Mouse (Mus musculus) left cerebral cortex, adult 2 months (tissue): ENCODE measurements around the gene Pakap. TPM values are rescaled to one million over a fixed set of nuclear protein-coding genes. Genes with fewer than 3 reads are reported as not detected.

Experiments used
- DNase-seq, 2 experiments: peaks; one replicate each; pipeline ENCODE4 v3.0.0; 2021 to 2022; ENCODE audit warnings: low spot score in 2 of 2, mixed read lengths in 1 of 2; ENCODE audit errors: extremely low spot score in 1 of 2
- H3K27ac ChIP-seq: fragments of 200-600 bp; 2 replicates; pipeline ENCODE4 v1.8.1; 2022
- H3K4me3 ChIP-seq: fragments of 200-600 bp; 2 replicates; pipeline ENCODE4 v1.8.1; 2022
- CTCF ChIP-seq: fragments of 200-600 bp; IDR thresholded peaks from 2 replicates; pipeline ENCODE4 v1.8.1; 2022; ENCODE audit warnings: antibody characterized with exemption, mild to moderate bottlenecking, moderate library complexity
- intact Hi-C: fragments of 180-260 bp; cut with DNase I; formaldehyde crosslinking; loops from one replicate; pipeline ENCODE4 v1.15.1; 2025
- total RNA-seq, 2 experiments: library from RNA; stranded (reverse); gene quantifications; 2 replicates each; pipeline ENCODE4 v1.2.3; 2021

The Pakap gene
- total RNA-seq, 2 experiments from 2014 or later: 19.8 to 20.4 TPM

DNA sequence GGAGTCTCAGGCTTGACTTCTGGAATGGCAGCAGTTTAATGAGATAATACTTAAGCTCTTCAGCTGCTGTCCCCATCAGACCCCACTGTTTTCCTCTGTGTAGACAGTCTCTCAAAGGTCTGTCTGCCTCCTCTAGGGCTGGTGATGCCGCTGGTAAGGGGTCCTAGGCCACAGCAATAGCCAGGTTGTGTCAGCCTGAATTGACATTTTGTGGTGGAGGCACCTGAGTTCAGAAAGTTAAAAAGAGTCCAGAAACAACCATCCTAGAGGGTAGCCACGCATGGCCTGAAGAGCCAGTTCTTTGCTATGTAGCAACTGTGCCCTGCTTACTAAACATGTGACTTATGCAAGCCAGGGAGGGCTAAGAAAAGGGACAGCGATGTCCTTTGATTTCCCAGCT lies 279.7 kb downstream of the Pakap start:
- H3K4me3 ChIP-seq: no peak overlapping the region
- H3K27ac ChIP-seq: peak overlapping the region; percentile 6; the same call in 1 of the 2 replicates
- no peak for TF ChIP-seq CTCF
- intact Hi-C loops: no loop called here
- DNase-seq: no peak

DNA sequence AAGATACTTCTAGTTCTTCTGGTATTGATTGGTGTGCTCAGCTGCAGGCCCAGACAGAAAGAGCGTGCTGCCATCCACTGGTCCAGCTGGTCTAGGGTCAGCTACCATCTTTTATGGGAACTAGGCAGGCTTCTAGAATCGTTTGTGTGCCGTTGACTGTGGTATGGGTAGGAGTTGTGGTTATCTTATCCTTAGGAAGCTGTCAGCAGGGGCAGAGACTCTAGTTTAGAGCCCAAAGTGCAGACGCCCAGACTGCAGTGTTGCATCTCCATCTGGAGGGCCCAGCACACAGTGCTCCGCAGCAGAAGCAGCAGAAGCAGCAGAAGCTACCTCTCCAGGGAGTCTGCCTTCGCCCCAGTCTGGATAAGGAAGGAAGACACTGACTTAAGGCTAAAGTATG lies 281.5 kb downstream of the Pakap start:
- intact Hi-C loops: no loop called here
- Histone ChIP-seq H3K4me3 (no peak overlapping the region), H3K27ac (no peak overlapping the region)
- TF ChIP-seq CTCF: no peak
- no peak for DNase-seq

DNA sequence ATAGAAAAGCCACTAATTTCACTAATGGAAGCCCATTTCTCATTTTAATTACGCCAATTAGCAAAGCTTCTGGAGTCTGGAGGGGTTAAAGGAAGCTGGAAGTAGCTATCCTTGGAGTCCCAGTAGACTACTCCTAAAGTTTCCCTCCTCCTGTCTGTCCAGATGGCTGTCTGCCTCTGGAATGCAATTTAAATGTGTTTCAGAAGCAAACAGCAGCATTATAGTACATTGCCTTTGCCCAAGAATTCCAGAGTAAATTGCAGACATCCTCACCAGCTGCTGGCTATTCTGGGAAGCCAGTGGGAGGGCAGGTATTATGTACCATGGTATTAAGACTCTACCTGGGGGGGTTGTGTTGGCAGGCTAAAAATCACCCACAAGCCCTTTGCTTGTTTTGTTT lies 283.8 kb downstream of the Pakap start:
- TF ChIP-seq CTCF: no peak
- no peak for DNase-seq
- intact Hi-C loops: no loop called here

DNA sequence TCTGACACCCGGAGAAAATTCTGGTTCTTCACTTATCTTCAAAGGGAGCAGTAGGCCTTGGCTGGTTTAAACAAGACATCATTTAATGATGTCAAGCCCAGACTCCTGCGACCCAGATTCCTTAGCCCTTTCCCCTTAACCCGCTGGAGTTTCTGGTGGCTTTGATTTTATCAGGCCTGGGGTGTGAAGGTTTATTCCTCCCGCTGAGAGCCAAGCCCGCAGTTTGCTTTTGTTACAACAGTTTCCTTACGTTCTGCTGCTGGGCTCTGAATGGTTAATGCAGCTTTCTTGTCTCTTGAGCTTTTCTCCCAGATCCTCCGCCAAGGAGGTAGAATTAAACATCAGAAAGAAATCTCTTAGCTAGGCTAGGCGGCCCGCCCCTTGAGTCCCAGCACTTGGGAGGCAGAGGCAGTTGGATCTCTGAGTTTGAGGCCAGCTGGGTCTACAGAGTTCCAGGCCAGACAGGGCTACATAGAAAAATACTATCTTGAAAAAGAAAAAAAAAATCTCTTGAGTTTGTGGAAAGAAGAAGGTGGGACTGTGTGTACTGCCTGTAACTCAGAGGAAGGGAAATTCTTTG lies 284.6 kb downstream of the Pakap start:
- no peak for DNase-seq
- no peak for TF ChIP-seq CTCF
- H3K27ac ChIP-seq: no peak overlapping the region
- H3K4me3 ChIP-seq: no peak overlapping the region
- intact Hi-C loops: no loop called here

More for the DNA sequence above, 283.8 kb downstream of the Pakap start:
- Histone ChIP-seq H3K4me3 (no peak overlapping the region), H3K27ac (no peak overlapping the region)

DNA sequence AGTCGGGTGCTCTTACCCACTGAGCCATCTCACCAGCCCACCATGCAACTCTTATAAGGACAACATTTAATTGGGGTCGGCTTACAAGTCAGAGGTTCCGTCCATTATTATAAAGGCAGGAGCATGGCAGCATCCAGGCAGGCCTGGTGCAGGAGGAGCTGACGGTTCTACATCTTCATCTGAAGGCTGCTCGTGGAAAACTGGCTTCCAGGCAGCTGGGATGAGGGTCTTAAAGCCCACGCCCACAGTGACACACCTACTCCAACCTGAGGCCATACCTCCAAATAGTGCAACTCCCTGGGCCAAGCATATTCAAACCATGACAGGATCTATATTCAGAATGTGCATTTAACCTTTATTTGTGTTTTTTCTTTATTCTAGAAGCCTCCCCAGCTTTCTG lies 286.2 kb downstream of the Pakap start:
- DNase-seq: no peak
- H3K27ac ChIP-seq: no peak overlapping the region
- TF ChIP-seq CTCF: no peak
- H3K4me3 ChIP-seq: no peak overlapping the region
- intact Hi-C loops: no loop called here

DNA sequence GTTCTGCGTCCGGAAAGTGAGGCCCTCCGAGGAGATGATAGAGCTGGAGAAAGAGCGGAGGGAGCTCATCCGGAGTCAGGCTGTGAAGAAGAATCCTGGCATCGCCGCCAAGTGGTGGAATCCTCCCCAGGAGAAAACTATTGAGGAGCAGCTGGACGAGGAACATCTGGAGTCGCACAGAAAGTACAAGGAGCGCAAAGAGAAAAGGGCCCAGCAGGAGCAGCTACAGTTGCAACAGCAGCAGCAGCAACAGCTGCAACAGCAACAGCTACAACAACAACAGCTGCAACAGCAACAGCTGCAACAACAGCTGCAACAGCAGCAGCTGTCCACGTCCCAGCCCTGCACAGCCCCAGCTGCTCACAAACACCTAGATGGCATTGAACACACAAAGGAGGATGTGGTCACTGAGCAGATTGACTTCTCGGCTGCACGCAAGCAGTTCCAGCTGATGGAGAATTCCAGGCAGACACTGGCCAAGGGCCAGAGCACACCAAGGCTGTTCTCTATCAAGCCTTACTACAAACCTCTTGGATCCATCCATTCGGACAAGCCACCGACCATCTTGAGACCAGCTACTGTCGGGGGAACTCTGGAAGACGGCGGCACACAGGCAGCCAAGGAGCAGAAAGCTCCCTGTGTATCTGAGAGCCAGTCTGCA lies 287.4 kb downstream of the Pakap start:
- intact Hi-C loops: no loop called here
- no peak for TF ChIP-seq CTCF
- Histone ChIP-seq H3K27ac (no peak overlapping the region), H3K4me3 (no peak overlapping the region)
- no peak for DNase-seq

DNA sequence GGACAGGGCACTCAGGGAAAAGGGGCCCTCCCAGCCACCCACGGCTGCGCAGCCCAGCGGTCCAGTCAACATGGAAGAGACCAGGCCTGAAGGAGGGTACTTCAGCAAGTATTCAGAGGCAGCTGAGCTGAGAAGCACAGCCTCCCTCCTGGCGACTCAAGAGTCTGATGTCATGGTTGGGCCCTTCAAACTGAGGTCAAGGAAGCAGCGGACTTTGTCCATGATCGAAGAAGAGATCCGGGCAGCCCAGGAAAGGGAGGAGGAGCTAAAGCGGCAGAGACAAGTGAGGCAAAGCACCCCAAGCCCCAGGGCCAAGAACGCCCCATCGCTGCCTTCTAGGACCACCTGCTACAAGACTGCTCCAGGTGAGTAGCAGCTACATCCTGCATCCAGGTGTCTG lies 288.7 kb downstream of the Pakap start:
- Histone ChIP-seq H3K4me3 (no peak overlapping the region), H3K27ac (no peak overlapping the region)
- DNase-seq: no peak
- intact Hi-C loops: no loop called here
- TF ChIP-seq CTCF: no peak

DNA sequence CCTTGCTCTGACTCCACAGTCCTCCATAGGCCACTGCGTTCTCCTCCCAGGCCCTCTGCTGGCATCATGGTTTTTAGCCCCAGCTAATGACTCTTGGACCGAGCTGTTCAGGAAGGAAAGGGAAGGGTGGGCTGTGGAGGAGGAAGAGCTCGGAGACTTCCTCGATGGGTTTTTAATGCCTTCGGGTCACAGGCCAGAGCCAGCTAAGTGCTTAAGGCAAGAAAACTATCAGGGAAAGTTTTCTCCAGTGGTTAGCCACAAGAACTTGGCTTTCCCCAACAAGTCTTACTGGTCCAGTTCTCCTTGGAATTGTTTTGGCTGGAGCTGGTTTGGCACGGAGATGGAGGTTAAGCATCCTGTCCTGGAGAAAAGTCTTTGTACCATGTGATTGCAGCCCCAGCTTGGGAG lies 292.2 kb downstream of the Pakap start:
- Histone ChIP-seq H3K4me3 (no peak overlapping the region), H3K27ac (no peak overlapping the region)
- DNase-seq: no peak
- intact Hi-C loops: no loop called here
- TF ChIP-seq CTCF: no peak; the same call in 1 of the 2 replicates

DNA sequence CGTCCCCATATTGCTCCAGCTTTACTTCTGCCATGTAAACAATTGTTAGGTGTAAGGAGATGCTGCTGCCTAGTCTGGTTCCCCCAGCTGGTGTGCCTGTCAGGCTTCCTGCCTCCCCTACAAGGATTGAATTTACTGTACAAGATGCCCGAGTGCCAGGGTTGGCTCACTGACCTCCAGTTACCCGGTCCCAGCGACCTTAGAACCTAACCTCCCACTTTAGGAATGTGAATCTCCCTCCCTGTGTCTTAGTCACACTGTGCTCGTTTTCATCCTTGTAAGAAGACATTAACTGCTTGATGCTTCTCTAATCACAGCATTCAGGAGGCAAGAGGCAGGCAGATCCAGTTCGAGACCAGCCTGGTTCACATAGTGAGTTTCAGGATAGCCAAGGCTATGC lies 293.2 kb downstream of the Pakap start:
- intact Hi-C loops: no loop called here
- no peak overlapping the region for H3K27ac ChIP-seq
- no peak for TF ChIP-seq CTCF

DNA sequence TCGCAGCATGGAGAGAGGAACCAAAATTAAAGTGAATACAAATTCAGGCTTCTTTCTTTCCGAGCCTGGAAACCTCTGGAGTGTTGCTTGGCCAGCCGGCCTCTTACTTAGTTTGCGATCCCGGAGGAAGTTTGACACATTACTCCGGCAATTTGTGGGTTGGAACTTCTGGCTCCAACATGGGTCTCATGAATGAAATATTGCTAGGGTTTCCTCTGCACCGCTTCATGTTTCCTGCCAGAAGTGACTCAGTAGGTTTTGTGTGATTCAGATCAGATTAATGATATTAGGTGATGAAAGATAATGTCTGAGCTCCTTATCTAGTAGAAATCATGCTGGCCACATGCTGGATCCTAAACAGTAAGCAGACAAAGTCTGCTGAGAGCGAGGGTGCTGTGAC lies 293.9 kb downstream of the Pakap start:
- no peak for TF ChIP-seq CTCF
- Histone ChIP-seq H3K27ac (no peak overlapping the region), H3K4me3 (no peak overlapping the region)
- no peak for DNase-seq
- intact Hi-C loops: no loop called here

More for the DNA sequence above, 293.2 kb downstream of the Pakap start:
- H3K4me3 ChIP-seq: no peak overlapping the region
- no peak for DNase-seq

DNA sequence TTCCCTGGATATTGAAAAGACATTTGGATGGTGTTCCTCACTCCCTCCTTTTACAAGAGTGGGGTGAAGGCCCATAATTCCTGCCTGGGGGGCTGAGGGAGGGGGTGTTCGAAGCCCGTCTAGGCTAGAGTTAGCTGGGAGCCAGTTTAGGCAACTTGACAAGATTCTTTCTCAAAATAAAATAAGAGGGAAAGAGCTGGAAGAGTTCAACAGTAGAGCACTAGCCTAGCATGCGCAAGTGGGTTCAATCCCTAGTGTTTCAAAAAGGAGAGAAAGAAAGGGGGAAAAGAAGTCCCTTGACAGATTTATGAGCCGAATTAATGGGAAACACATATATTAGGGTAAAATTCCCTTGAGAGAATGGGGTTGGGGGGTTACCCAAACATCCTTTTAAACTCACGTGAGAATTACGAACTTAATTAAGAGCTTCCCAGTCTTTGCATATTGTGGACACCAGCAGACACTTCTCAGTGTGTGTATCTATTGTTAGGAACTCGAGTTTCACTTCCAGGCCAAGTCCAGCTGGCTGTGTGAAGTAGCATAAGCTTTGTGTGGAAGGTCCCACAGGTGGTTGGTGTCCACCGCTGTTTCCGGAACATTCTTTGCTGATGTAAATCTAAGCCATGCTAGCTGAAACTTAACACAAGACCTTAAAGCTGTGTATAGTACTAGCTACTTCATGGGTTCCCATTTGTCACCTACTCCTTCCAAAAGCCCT lies 294.4 kb downstream of the Pakap start:
- no peak overlapping the region for H3K4me3 ChIP-seq
- no peak for DNase-seq
- TF ChIP-seq CTCF: no peak
- intact Hi-C loops: no loop called here
- no peak overlapping the region for H3K27ac ChIP-seq

DNA sequence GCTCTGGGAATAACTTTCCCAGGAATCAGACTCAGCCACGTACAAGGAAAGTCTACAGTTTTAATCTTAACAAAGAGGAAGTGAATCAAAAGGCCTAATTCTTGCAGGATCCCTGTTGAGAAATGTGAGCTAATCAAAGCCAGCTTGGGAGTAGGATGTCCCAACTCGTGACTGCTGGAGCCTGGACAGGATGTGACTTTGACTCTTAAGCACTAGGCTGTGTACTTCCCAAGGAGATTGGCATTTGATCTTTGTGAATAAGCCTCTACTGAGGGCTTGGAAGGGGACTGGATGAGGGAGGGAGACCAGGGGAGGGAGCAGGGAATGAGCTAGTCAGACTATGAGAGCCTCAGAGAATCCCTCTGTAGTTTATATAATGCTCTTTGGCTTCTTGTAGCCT lies 298.1 kb downstream of the Pakap start:
- TF ChIP-seq CTCF: no peak
- Histone ChIP-seq H3K4me3 (no peak overlapping the region), H3K27ac (no peak overlapping the region)
- intact Hi-C loops: no loop called here
- DNase-seq: no peak
